Mouse (Mus musculus) gastrocnemius, adult 2 months (tissue): ENCODE measurements around the gene Rusc2. TPM values are rescaled to one million over a fixed set of nuclear protein-coding genes. Genes with fewer than 3 reads are reported as not detected.
A peak's percentile ranks its signal among the peaks of the same experiment; 100 is the strongest.

Experiments
- DNase-seq: peaks from one replicate; pipeline ENCODE4 v3.0.0; 2022
- H3K27ac ChIP-seq: fragments of 200-600 bp; 2 replicates; pipeline ENCODE4 v1.8.1; 2022; ENCODE audit warnings: mild to moderate bottlenecking
- H3K4me3 ChIP-seq: fragments of 200-600 bp; 2 replicates; pipeline ENCODE4 v1.8.1; 2022; ENCODE audit warnings: mild to moderate bottlenecking, moderate library complexity
- CTCF ChIP-seq: fragments of 200-600 bp; IDR thresholded peaks from 2 replicates; pipeline ENCODE4 v1.8.1; 2022; ENCODE audit warnings: antibody characterized with exemption, mild to moderate bottlenecking, moderate library complexity
- intact Hi-C: fragments of 180-260 bp; cut with DNase I; formaldehyde crosslinking; loops from one replicate; pipeline ENCODE4 v1.15.1; 2025
- total RNA-seq, 2 experiments: library from RNA; stranded (reverse); gene quantifications; 2 replicates each; pipeline ENCODE4 v1.2.3; 2021

Gene Rusc2
- total RNA-seq, 2 experiments from 2014 or later, result 19.0 to 29.6 TPM

GRCm38 (mm10) chr4:43367787-43368186, 14.0 kb upstream of the Rusc2 start:
- intact Hi-C loops, result no loop called here
- no peak for DNase-seq
- no peak for TF ChIP-seq CTCF
- Histone ChIP-seq H3K27ac (no peak overlapping the region), H3K4me3 (no peak overlapping the region)

DNA sequence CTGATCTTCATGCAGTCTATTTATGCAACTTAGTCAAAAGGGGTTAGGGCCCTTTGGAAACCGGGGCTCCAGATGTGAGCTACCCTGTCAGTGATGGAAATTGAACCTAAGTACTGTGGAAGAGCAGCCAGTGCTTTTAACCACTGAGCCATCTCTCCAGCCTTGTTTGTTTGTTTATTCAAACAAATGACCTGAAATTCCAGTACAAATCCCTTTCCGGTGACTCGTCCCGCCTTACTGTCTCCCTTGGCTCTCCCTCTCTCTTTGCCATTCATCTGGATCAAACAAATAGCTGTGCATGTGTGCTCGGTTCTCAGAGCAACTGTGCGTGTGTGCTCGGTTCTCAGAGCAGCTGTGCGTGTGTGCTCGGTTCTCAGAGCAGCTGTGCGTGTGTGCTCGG, 10.4 kb upstream of the Rusc2 start:
- TF ChIP-seq CTCF, result no peak
- intact Hi-C loops, result no loop called here
- DNase-seq, result no peak
- Histone ChIP-seq H3K4me3 (no peak overlapping the region), H3K27ac (no peak overlapping the region)

- peak; percentile 34; the same call in 1 of the 2 replicates for TF ChIP-seq CTCF
- H3K27ac ChIP-seq, result no peak overlapping the region
- DNase-seq, result no peak
- intact Hi-C loops, result no loop called here
- no peak overlapping the region for H3K4me3 ChIP-seq
Measured at GRCm38 (mm10) chr4:43372155-43372554, 9.6 kb upstream of the Rusc2 start.

DNA sequence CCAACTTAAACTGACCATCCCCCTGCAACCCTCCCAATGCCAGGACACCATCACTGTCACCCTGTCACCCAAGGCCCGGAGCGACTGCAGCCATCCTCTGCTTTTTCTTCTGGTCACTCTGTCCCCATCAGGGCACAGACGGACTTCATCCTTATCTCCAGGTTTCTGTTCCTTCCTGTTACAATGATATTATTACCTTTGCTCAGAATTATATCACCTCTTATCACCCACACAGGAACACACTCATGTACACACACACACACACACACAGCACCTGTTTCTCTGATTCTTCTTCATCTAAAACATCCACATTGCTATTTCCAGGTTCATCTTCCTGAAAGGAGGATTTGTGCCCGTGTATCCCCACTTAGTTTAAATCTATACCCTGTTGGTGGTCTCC, 7.5 kb upstream of the Rusc2 start:
- H3K4me3 ChIP-seq, result no peak overlapping the region
- intact Hi-C loops, result no loop called here
- no peak for DNase-seq
- TF ChIP-seq CTCF, result no peak
- H3K27ac ChIP-seq, result peak overlapping the region; percentile 69; the same call in 1 of the 2 replicates

- H3K27ac ChIP-seq, result no peak overlapping the region
- no peak for TF ChIP-seq CTCF
- DNase-seq, result no peak
- intact Hi-C loops, result no loop called here
- no peak overlapping the region for H3K4me3 ChIP-seq
Measured at GRCm38 (mm10) chr4:43379601-43380000, 2.2 kb upstream of the Rusc2 start.

DNA sequence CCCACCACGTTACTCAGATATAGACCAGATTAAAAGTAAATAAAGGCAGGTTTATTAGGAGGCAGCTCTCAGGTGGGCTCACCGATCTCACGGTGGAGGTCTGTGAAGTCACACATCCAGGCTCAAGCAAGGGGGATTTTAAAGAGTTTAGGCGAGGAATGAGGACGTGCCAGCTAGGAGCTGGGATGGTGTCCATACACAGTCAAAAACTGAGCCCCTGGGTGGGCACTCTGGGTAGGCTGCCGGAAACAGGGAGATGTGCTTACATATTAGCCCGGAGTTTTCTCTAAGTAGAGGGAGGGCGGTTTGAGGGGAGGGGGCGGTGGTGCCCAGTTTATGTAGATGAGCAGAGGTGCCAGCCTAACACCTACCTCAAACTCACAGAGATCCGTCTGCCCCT, 828 bp upstream of the Rusc2 start:
- intact Hi-C loops, result loop anchor here (1.0 to 2.0 kb wide), 3 partner anchors 39 to 114 kb away; partner anchors contain the start of gene Atp8b5
- DNase-seq, result no peak
- Histone ChIP-seq H3K27ac (peak overlapping the region; percentile 100), H3K4me3 (peak overlapping the region; percentile 99)
- TF ChIP-seq CTCF, result no peak

GRCm38 (mm10) chr4:43382155-43383020, 609 bp downstream of the Rusc2 start:
- intact Hi-C loops, result loop anchor here (2.0 kb wide), 1 partner anchor 24 kb away; no protein-coding TSS in a partner anchor
- no peak for TF ChIP-seq CTCF
- DNase-seq, result no peak
- Histone ChIP-seq H3K4me3 (peak overlapping the region; percentile 99), H3K27ac (peak overlapping the region; percentile 100)

- intact Hi-C loops, result loop anchor here (2.0 kb wide), 1 partner anchor 23 kb away; no protein-coding TSS in a partner anchor
- no peak for TF ChIP-seq CTCF
- Histone ChIP-seq H3K4me3 (peak overlapping the region; percentile 99), H3K27ac (peak overlapping the region; percentile 100)
- DNase-seq, result no peak
Measured at GRCm38 (mm10) chr4:43383246-43384082, 1.7 kb downstream of the Rusc2 start.

GRCm38 (mm10) chr4:43384083-43384460, 2.3 kb downstream of the Rusc2 start:
- DNase-seq, result no peak
- intact Hi-C loops, result no loop called here
- H3K27ac ChIP-seq, result peak overlapping the region; percentile 100
- TF ChIP-seq CTCF, result no peak
- peak overlapping the region; percentile 99 for H3K4me3 ChIP-seq

DNA sequence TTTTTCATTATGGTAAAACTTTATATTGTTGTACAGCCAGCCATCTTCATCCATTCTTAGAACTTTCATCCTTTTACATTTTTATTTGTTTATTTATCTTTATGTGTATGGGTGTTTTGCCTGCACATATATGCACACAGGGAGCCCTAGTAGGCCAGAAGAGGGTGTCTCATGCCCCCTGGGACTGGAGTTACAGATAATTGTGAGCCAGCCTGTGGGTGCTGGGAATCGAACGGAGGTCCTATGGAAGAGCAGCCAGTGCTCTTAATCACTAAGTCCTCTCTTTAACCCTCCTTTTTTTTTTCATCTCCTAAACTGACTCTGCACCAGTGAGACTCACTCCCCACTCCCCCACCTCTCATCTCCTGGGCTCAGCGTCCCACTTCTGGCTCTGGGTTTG, 2.8 kb downstream of the Rusc2 start:
- DNase-seq, result no peak
- peak overlapping the region; percentile 100 for H3K27ac ChIP-seq
- peak overlapping the region; percentile 99 for H3K4me3 ChIP-seq
- intact Hi-C loops, result no loop called here
- TF ChIP-seq CTCF, result no peak

- Histone ChIP-seq H3K4me3 (no peak overlapping the region), H3K27ac (peak overlapping the region; percentile 28; the same call in 1 of the 2 replicates)
- no peak for DNase-seq
- TF ChIP-seq CTCF, result no peak
- intact Hi-C loops, result no loop called here
Measured at GRCm38 (mm10) chr4:43386932-43387331, 5.2 kb downstream of the Rusc2 start.

DNA sequence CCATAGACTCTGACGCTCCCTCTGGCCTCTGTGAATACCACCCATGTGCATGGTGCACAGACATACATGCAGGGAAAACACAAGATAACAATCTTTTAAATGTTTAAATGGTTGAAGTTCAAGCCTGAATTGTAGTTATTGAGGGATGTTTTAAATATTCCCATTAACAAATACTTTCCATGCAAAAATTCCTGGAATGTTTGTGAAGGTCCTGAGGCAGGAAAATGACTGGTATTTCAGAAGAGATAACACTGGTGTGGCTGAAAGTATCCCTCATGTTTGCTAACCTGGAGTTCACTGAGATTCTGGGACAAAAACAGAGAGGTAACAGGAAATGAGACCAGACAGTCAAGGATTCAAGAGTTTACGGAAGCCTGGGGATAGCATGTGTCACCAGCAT, 7.6 kb downstream of the Rusc2 start:
- H3K4me3 ChIP-seq, result no peak overlapping the region
- H3K27ac ChIP-seq, result peak overlapping the region; percentile 95
- no peak for DNase-seq
- intact Hi-C loops, result no loop called here
- no peak for TF ChIP-seq CTCF
